Mouse (Mus musculus) hindbrain, embryonic 10.5 days (tissue): ENCODE results near the gene F2rl3. TPM values are rescaled to one million over a fixed set of nuclear protein-coding genes. Genes with fewer than 3 reads are reported as not detected.

Source experiments
- DNase-seq: peaks from one replicate; pipeline ENCODE4 v3.0.0-alpha.2; 2017; ENCODE audit warnings: low spot score
- H3K27ac ChIP-seq: fragments of 300-500 bp; sonication (generic); 2 replicates; pipeline ENCODE4 v1.5.1; 2016; ENCODE audit warnings: mild to moderate bottlenecking, moderate library complexity
- H3K27me3 ChIP-seq: fragments of 300-500 bp; sonication (generic); 2 replicates; pipeline ENCODE4 v1.6.1; 2016; ENCODE audit warnings: mild to moderate bottlenecking; ENCODE audit not compliant: poor library complexity, insufficient read depth, severe bottlenecking
- H3K36me3 ChIP-seq: fragments of 300-500 bp; sonication (generic); 2 replicates; pipeline ENCODE4 v1.6.1; 2016; ENCODE audit warnings: mild to moderate bottlenecking, moderate library complexity
- H3K4me1 ChIP-seq: fragments of 300-500 bp; sonication (generic); replicated peaks from 2 replicates; pipeline ENCODE4 v1.6.1; 2016; ENCODE audit warnings: mild to moderate bottlenecking
- H3K4me3 ChIP-seq: fragments of 300-500 bp; sonication (generic); 2 replicates; pipeline ENCODE4 v1.5.1; 2016; ENCODE audit warnings: mild to moderate bottlenecking, moderate library complexity
- H3K9me3 ChIP-seq: fragments of 300-500 bp; sonication (generic); 2 replicates; pipeline ENCODE4 v1.6.1; 2016; ENCODE audit warnings: mild to moderate bottlenecking, moderate library complexity
- WGBS: fragments of 180-500 bp; shearing (Covaris S2); methylation state at CpG from one replicate; pipeline ENCODE4 v1.1.7; 2016; 5-methylcytosine and 5-hydroxymethylcytosine counted together
- polyA plus RNA-seq: library from polyadenylated mRNA; unstranded; fragments of >200 nt; fragmentation: Nextera tagmentation; extraction: Ambion mirVana; gene quantifications from 2 replicates; pipeline ENCODE4 v1.2.1, GENCODE M21; 2016

Gene F2rl3
- polyA plus RNA-seq = 1.9 and 2.5 TPM in 2 replicates

GRCm38 (mm10) chr8:72761322-72762051, at the start of gene F2rl3:
TSS of gene F2rl3 (plus strand) at chr8:72761880.
- Histone ChIP-seq H3K27me3 (no peaks in the 10 kb centered on the region), H3K4me3 (no peak within 1 kb of the TSS), H3K4me1 (0 out of 2 replicates have a peak, but pooled peaks cover under 1% of the 10 kb centered on the region), H3K36me3 (peaks cover 33% of the 10 kb centered on the region), H3K27ac (peak within 1 kb of the TSS; percentile 35), H3K9me3 (no peaks in the 10 kb centered on the region)
- no peak for DNase-seq
- 81% methylated on average over 7 of the region's 7 CpGs for WGBS

GRCm38 (mm10) chr8:72712569-72712968, 49.1 kb upstream of the F2rl3 start:
- Histone ChIP-seq H3K4me3 (no peak overlapping the region), H3K27me3 (no peaks in the 10 kb centered on the region), H3K27ac (no peak overlapping the region), H3K36me3 (no peaks in the 10 kb centered on the region), H3K4me1 (peaks cover 7% of the 10 kb centered on the region), H3K9me3 (no peaks in the 10 kb centered on the region)
- peak; percentile 19 for DNase-seq
- 33% methylated on average over 6 of the region's 6 CpGs for WGBS

- no peak overlapping the region for H3K27ac ChIP-seq
- no peaks in the 10 kb centered on the region for H3K9me3 ChIP-seq
- 86% methylated on average over 5 of the region's 5 CpGs for WGBS
- DNase-seq = no peak
- H3K4me3 ChIP-seq = no peak overlapping the region
- H3K27me3 ChIP-seq = no peaks in the 10 kb centered on the region
- H3K36me3 ChIP-seq = no peaks in the 10 kb centered on the region
- H3K4me1 ChIP-seq = peaks cover 7% of the 10 kb centered on the region
These were observed 45.1 kb upstream of the F2rl3 start for GRCm38 (mm10) chr8:72716594-72716993.

- 40% methylated on average over 1 of the region's 1 CpGs for WGBS
- Histone ChIP-seq H3K27ac (no peak overlapping the region), H3K4me1 (peaks cover 13% of the 10 kb centered on the region), H3K4me3 (no peak overlapping the region), H3K9me3 (no peaks in the 10 kb centered on the region), H3K27me3 (no peaks in the 10 kb centered on the region), H3K36me3 (peaks cover 10% of the 10 kb centered on the region)
- no peak for DNase-seq
These were observed 41.1 kb upstream of the F2rl3 start for GRCm38 (mm10) chr8:72720541-72720940.

- peaks cover 13% of the 10 kb centered on the region for H3K4me1 ChIP-seq
- H3K27ac ChIP-seq = peak within 1 kb of the TSS; percentile 97
- no peaks in the 10 kb centered on the region for H3K27me3 ChIP-seq
- DNase-seq = peak; percentile 93
- peak within 1 kb of the TSS; percentile 94 for H3K4me3 ChIP-seq
- 14% methylated on average over 56 of the region's 56 CpGs for WGBS
- peaks cover 35% of the 10 kb centered on the region for H3K36me3 ChIP-seq
- no peaks in the 10 kb centered on the region for H3K9me3 ChIP-seq
These were observed 38.7 kb upstream of the F2rl3 start, which contains the start of gene Sin3b for GRCm38 (mm10) chr8:72722769-72723650. TSS of gene Sin3b (plus strand) at chr8:72723285.

GRCm38 (mm10) chr8:72723651-72724001, 38.1 kb upstream of the F2rl3 start:
- H3K36me3 ChIP-seq = peaks cover 41% of the 10 kb centered on the region
- H3K9me3 ChIP-seq = no peaks in the 10 kb centered on the region
- no peaks in the 10 kb centered on the region for H3K27me3 ChIP-seq
- DNase-seq = peak; percentile 24
- peak overlapping the region; percentile 97 for H3K27ac ChIP-seq
- H3K4me3 ChIP-seq = peak overlapping the region; percentile 94
- under 1% methylated on average over 30 of the region's 30 CpGs for WGBS
- peaks cover 13% of the 10 kb centered on the region for H3K4me1 ChIP-seq

- H3K36me3 ChIP-seq = peaks cover 88% of the 10 kb centered on the region
These were observed 33.0 kb upstream of the F2rl3 start for GRCm38 (mm10) chr8:72728636-72729035.

GRCm38 (mm10) chr8:72735001-72735400, 26.7 kb upstream of the F2rl3 start:
- H3K36me3 ChIP-seq = peaks cover 99% of the 10 kb centered on the region

More at GRCm38 (mm10) chr8:72728636-72729035, 33.0 kb upstream of the F2rl3 start:
- H3K4me3 ChIP-seq = no peak overlapping the region
- H3K27me3 ChIP-seq = no peaks in the 10 kb centered on the region
- WGBS = 96% methylated on average over 1 of the region's 1 CpGs
- no peaks in the 10 kb centered on the region for H3K9me3 ChIP-seq
- DNase-seq = no peak
- peaks cover 12% of the 10 kb centered on the region for H3K4me1 ChIP-seq
- H3K27ac ChIP-seq = no peak overlapping the region

GRCm38 (mm10) chr8:72736868-72737267, 24.8 kb upstream of the F2rl3 start:
- H3K36me3 ChIP-seq = peaks cover 99% of the 10 kb centered on the region
- no peaks in the 10 kb centered on the region for H3K27me3 ChIP-seq
- no peak overlapping the region for H3K27ac ChIP-seq
- no peaks in the 10 kb centered on the region for H3K9me3 ChIP-seq
- no peak overlapping the region for H3K4me3 ChIP-seq
- no peaks in the 10 kb centered on the region for H3K4me1 ChIP-seq
- DNase-seq = no peak

More at GRCm38 (mm10) chr8:72735001-72735400, 26.7 kb upstream of the F2rl3 start:
- Histone ChIP-seq H3K4me1 (no peaks in the 10 kb centered on the region), H3K27ac (no peak overlapping the region), H3K9me3 (no peaks in the 10 kb centered on the region), H3K27me3 (no peaks in the 10 kb centered on the region), H3K4me3 (no peak overlapping the region)
- no peak for DNase-seq
- WGBS = 94% methylated on average over 5 of the region's 5 CpGs

- no peaks in the 10 kb centered on the region for H3K9me3 ChIP-seq
- H3K27me3 ChIP-seq = no peaks in the 10 kb centered on the region
- no peak overlapping the region for H3K4me3 ChIP-seq
- peaks cover 100% of the 10 kb centered on the region for H3K36me3 ChIP-seq
- WGBS = 61% methylated on average over 5 of the region's 5 CpGs
- peak; percentile 28 for DNase-seq
- H3K4me1 ChIP-seq = no peaks in the 10 kb centered on the region
- H3K27ac ChIP-seq = no peak overlapping the region
These were observed 15.6 kb upstream of the F2rl3 start for GRCm38 (mm10) chr8:72746061-72746460.

- H3K4me1 ChIP-seq = no peaks in the 10 kb centered on the region
- no peak overlapping the region for H3K27ac ChIP-seq
- no peak overlapping the region for H3K4me3 ChIP-seq
- no peaks in the 10 kb centered on the region for H3K27me3 ChIP-seq
- DNase-seq = no peak
- no peaks in the 10 kb centered on the region for H3K9me3 ChIP-seq
- peaks cover 99% of the 10 kb centered on the region for H3K36me3 ChIP-seq
- WGBS = 94% methylated on average over 26 of the region's 26 CpGs
These were observed 11.8 kb upstream of the F2rl3 start for GRCm38 (mm10) chr8:72749846-72750245.

GRCm38 (mm10) chr8:72750266-72750665, 11.4 kb upstream of the F2rl3 start:
- H3K9me3 ChIP-seq = no peaks in the 10 kb centered on the region
- H3K36me3 ChIP-seq = peaks cover 96% of the 10 kb centered on the region
- H3K4me3 ChIP-seq = no peak overlapping the region
- no peak for DNase-seq
- no peak overlapping the region for H3K27ac ChIP-seq
- WGBS = 94% methylated on average over 6 of the region's 6 CpGs
- no peaks in the 10 kb centered on the region for H3K4me1 ChIP-seq
- H3K27me3 ChIP-seq = no peaks in the 10 kb centered on the region

GRCm38 (mm10) chr8:72751126-72751525, 10.6 kb upstream of the F2rl3 start:
- no peak for DNase-seq
- Histone ChIP-seq H3K36me3 (peaks cover 96% of the 10 kb centered on the region), H3K4me1 (no peaks in the 10 kb centered on the region), H3K27ac (no peak overlapping the region), H3K27me3 (no peaks in the 10 kb centered on the region), H3K4me3 (no peak overlapping the region), H3K9me3 (no peaks in the 10 kb centered on the region)
- WGBS = 83% methylated on average over 3 of the region's 3 CpGs
